Mouse (Mus musculus): ENCODE data around the gene Hpse2.

DNA sequence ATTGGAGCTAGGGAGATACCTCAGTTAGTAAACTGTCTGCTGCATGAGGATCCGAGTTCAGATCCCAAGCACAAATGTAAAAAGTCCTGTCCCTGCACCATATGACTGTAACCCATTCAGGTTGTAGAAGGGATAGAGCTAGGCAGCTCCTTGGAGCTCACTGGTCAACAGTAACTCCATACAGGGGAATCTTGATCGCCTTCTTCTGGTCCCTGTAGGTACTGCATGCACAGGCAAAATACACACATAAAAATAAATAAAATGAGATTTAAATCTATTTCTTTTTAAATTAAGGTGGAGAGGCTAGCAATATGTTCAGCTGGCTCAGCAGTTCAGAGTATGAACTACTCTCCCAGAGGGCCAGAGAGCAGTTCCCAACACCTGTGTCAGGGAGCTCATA, 35.9 kb upstream of the Hpse2 start:
- TF ChIP-seq CTCF (conservative IDR thresholded peaks at IDR 0.05; ENCODE audit: low read length) (peak; percentile 96), POU5F1 (IDR thresholded peaks at IDR 0.05; ENCODE audit: borderline replicate concordance, low read length) (no peak), NANOG (IDR thresholded peaks at IDR 0.05; ENCODE audit: borderline replicate concordance, low read length) (no peak)

Data from E14TG2a.4 (cell line).